Mouse (Mus musculus): ENCODE data around the gene Prss36.
"Not testable (repeated sequence)": the region's sequence is repeated elsewhere in the genome, so short reads cannot be mapped to it uniquely, and the experiment has no call there.

The Prss36 gene

DNA sequence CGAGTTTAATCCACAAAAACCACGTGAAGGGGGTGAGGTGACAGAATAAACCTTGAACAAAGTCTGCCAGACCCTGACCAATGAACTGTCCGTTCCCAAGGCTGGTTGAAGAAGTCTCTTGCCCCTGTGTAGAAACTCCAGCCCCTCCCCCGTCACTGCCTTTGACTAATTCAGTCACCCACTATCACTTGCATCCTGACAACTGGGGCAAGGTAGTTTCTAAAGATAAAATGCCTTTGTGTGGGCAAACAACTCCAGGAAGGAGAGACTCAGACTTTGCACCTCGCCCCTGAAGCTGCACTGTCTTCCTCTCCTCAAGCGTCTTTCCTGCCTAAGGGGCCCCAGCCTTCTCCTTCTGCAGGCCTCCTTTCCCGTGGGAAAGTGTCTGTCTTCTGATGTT lies 46.5 kb downstream of the Prss36 start:
- peak in 1 of 2 experiments; percentile 38 for DNase-seq

DNA sequence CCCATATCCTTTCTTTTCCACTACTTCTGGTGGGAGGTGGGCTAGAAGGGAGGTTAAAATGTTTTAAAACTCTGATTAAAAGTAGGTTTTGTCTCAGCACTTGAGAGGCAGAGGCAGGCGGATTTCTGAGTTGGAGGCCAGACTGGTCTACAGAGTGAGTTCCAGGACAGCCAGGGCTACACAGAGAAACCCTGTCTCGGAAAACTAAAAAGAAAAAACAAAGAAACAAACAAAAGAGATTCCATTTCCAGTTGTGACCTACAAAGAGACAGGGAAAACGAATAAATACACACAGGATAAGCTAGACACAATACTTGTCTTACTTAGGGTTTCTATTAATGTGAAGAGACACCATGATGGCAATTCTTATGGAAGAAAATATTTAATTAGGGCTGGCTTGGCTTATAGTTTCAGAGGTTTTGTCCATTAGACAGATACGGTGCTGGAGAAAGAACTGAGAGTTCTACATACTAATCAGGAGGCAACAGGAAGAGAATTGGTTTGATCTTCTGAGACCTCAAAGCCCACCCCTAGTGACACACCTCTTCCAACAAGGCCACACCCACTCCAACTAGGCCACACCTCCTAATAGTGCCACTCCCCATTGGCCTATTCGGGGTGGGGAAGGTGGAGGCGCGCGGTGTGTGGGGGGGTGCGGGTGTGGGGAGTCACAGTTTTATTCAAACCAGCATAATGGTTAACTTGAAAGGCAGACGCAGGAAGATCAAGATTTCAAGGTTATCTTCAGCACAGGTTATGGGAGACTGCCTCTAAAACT lies 48.2 kb downstream of the Prss36 start:
- DNase-seq = peak; percentile 46 to 62

DNA sequence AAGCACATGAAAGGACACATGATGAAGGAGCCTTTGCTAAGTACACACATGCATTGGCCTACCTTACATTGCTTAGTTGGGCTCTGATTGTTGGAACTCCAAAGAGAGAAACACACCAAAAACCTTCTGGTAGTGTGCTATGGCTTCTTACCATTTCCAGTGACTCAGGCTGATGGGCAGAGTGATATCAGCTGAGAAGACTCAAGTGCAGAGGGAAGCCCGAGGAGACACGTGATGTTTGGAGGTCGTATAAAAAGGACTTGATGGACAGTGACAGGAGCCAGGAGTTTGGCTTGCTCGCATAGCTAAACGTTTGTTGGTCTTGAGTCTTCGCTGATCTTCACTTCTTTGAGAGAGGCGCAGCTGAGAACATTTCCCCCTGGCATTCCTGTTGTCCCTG lies 49.0 kb downstream of the Prss36 start:
- DNase-seq = no peak

DNA sequence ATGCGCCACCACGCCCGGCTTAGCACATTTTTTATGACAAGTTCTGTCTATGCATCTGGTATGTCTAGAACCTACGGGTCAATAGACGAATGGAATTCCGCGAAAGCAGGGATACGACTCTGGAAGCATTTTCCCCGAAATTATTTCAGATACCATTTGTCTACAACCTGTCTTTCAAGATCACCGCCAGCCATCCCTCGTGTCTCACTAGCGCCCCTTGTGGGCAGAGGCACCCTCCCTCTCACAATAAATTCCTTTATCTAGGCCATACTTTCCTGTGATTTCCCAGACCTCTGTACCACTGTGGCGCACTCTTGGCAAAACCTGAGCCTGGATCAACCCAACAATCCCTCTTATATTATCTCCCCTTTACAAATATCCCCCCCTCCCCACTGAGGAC lies 50.1 kb downstream of the Prss36 start:
- peak; percentile 79 to 83 for DNase-seq

DNA sequence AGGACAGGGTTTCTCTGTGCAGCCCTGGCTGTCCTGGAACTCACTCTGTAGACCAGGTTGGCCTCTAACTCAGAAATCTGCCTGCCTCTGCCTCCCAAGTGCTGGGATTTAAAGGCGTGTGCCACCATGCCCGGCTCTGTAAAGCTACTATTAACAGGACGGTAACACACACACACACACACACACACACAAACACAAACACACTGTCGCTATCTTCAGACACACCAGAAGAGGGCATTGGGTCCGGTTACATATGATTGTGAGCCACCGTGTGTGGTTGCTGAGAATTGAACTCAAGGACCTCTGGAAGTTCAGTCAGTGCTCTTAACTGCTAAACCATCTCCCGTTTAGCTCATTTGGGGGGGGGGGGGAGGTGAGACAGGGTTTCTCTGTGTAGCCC lies 50.6 kb downstream of the Prss36 start:
- not testable (repeated sequence) for DNase-seq

DNA sequence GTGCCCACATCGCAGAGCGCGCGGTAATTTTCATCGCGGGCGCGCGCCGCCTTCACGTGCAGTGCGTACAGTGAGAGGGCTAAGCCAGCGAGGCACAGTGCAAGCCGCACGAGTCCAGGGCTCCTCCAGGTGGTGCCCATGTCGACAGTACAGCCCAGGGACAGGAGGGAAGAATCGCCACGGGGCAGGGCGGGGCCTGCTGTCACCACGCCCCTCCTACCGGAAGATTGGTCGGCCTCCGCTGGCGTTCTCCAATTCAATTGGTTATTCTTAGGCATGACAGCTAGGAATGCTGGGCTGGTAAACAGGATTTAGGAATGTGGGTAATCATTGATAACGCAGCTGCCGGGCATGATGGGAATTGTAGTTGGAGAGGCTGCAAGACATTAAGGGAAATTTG lies 51.1 kb downstream of the Prss36 start, which contains the start of the genes Gm21974 and Vkorc1:
Gene Gm21974, minus strand, starts transcription at position 13 of the 400 bp plus-strand sequence.
Gene Vkorc1, minus strand, starts transcription at position 176 of the 400 bp plus-strand sequence.
- peak; percentile 96 to 98 for DNase-seq

DNA sequence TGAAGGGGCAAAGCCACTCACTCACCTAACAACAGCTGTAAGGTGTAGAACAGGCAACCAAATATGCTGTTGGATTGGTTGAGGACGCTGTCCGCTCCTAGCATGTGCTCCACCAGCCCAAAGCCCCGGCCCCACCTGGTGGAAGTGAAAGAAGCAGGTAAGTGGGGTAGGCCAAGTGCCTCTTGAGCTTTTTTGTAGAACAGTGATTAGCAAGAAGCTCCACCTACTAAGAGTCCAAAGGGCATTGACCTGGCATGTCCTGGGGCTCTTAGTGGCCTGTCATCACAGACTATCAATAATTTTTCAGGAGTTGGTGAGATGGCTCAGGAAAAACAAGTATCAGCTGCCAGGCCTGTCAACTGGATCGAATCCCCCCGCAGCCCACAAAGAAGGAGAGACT lies 52.0 kb downstream of the Prss36 start:
- no peak for DNase-seq

DNA sequence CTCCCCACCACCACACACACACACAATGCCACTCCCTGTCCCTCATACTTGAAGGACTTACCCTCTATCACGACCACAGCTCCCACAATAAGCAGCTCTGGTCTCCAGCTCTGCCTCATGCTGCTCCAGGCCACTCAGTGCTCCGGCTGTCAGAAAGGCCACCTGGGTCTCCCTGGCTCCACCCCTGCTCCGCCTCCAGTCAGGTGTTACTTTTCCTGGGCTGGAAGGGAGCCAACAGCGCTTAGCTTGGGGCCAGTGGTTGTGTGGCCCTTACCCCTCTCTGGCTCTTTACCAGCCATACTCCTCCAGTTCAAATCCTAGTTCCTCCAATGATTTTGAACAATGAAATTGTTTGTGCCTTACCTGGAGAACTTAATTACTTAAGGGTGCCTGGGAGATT lies 55.7 kb downstream of the Prss36 start, which contains the start of gene Prss53:
Gene Prss53, minus strand, starts transcription at position 173 of the 400 bp plus-strand sequence.
- peak; percentile 68 to 79 for DNase-seq

DNA sequence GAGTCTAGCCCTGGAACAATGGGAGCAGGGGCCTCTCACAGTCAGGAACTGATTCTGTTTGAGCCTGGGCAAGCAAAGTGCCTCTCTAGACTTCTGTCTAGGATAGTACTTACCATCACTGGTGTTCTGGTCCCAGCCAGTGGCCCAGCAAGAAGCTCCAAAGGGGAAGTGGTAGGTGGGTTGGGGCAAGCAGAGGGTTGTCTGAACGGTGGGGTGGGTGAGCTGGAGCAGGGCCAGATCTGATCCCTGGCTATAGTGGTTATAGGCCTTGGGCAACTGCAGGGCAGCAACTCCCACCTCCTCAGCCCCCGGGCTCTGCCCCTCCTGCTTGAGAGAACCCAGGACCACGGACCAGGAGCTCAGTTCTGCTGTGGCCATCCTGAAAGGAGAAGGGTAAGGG lies 57.7 kb downstream of the Prss36 start:
- no peak for DNase-seq

DNA sequence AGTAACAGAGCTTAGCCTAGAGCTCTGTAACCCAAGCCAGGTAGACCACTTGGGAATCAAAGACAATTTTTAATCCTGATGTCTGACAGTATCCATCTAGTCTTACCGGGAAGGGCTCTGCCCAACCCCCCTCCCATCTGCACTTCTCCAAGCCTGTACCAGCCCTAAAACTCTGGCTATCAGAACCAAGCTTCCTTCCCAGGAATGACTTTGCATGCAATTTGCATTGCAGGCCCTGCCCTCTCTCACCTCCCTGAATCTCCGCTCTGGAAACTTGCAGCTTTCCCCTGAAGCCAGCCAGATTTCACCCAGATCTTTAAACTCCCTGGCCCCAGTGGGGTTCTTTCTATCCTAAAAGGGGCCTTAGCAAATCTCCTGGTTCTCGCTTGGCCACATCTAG lies 58.7 kb downstream of the Prss36 start:
- DNase-seq = no peak

DNA sequence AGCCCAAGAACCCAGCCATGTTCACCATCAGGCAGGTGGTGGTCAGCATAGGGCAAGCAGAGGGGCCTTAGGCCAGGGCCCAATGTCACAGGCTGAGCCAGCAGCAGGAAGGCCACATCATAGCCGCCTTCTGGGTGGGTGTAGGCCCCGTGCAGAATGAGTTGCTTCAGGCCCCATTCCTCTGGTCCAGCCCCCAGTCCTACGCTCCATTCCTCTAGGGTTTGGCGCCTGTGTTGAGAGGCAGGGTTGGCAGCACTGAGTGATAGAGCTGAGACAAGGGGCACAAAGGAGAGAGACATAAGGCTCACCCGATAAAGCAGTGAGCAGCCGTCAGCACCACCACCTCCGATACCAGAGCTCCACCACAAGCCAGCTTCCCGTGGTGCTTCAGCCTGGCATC lies 59.3 kb downstream of the Prss36 start:
- no peak for DNase-seq

DNA sequence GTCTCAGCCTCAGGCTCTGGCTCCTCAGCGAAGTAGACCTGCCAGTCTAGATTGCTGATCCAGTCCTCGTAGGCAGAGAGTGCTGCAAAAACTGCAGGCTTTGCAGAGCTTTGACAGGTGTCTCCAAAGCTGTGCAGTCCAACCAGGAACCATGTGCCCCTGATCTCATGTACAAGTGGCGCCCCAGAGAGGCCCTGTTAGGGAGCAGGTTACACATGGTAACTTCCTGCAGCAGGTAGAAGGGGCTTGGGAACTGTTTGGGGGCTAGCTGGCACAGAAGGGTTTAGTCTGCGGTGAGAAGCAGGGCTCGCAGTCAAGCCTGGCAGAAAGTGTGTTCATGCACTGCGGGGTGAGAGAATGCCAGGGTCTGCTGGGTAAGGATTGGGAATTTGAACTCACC lies 60.0 kb downstream of the Prss36 start:
- no peak for DNase-seq

DNA sequence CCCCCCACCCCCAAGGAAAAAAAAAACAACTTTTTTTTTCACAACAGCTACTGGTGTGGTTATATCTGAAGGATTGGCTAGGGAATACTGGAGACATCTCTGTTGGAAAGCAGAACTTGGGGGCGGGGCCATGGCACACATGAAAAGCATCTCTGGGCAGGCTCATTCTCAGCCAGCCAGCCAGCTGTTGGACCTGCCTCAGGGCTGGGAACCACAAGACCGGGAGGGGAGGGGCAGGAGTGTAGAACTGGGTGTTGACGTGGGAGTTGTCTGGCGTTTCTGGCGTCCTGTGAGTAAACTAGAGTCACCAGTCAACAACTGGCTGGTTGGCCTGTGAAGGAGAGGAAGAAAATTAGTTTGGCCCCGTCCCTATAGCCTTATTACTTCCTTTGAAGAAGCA lies 60.6 kb downstream of the Prss36 start:
- peak; percentile 42 to 62 for DNase-seq

All from kidney, postnatal 4 days (tissue).